Comparison of ENCODE assay signal across 24 mouse cellular contexts in genomic region chr17:51879171-51879570, GRCm38 (mm10). TPM values are rescaled to one million over a fixed set of nuclear protein-coding genes. Genes with fewer than 3 reads are reported as not detected.
DNase-seq lines count a peak whose midpoint lies in the region; ATAC-seq and TF ChIP-seq lines count a peak whose summit lies in the region.
"Had no signal": no experiment of that assay in that cellular context is flagged by ENCODE, and none has a peak within 500 bp of the region (broad histone marks: within the 10 kb centered on the region; RNA-seq: fewer than 3 reads in every experiment).

No protein-coding gene starts in this region.

- no peak for DNase-seq in heart, postnatal 0 days (ENCODE audit: low spot score)
- no peak for DNase-seq in heart, embryonic 10.5 days (ENCODE audit: low spot score)
- peak; percentile 63 to 69 for DNase-seq in CD8-positive naive resting alpha-beta T cell, adult 2 months (ENCODE audit: low read depth in 2 of 2, low spot score in 2 of 2)
- DNase-seq in natural killer cell, adult 2 months (ENCODE audit: low spot score in 2 of 2) = peak; percentile 35 to 44
- DNase-seq in thymus, postnatal 36 days = peak; percentile 64 to 77
- no peak for DNase-seq in stomach, postnatal 0 days (ENCODE audit: low spot score)
- no peak for DNase-seq in urinary bladder, postnatal 36 days (ENCODE audit: low spot score in 2 of 2)
- DNase-seq: adrenal gland, adult 2 months; cerebellum, adult 9-10 months; gastrocnemius, postnatal 25 days; heart, adult 2 months; kidney, adult 8-10 months; kidney, postnatal 14 days; left cerebral cortex, postnatal 4 days; liver; lung, embryonic 14.5 days; spleen, adult 18-20 months had no signal

- ATAC-seq in heart, postnatal 0 days (ENCODE audit: insufficient read depth, low read depth) = no peak
- no peak for ATAC-seq in stomach, postnatal 0 days (ENCODE audit: low FRiP score, low TSS enrichment)
- ATAC-seq: forebrain, embryonic 15.5 days had no signal

- no peak for TF ChIP-seq EP300 in heart, postnatal 0 days (IDR thresholded peaks at IDR 0.05; ENCODE audit: low read depth)
- no peak for TF ChIP-seq EP300 in stomach, postnatal 0 days (optimal IDR thresholded peaks at IDR 0.05)

- no peak overlapping the region for H3K9ac ChIP-seq in heart, postnatal 0 days (replicated peaks; ENCODE audit: low read depth, low read length)
- no peak overlapping the region for H3K9ac ChIP-seq in stomach, postnatal 0 days (ENCODE audit: low read length)
- H3K9ac ChIP-seq: embryonic facial prominence, embryonic 13.5 days; forebrain, embryonic 15.5 days; heart, embryonic 15.5 days; lung, embryonic 14.5 days; midbrain, embryonic 12.5 days; neural tube, embryonic 15.5 days had no signal

- H3K9me3 ChIP-seq in heart, postnatal 0 days (replicated peaks; ENCODE audit: control insufficient read depth, low read length) = no peaks in the 10 kb centered on the region
- no peaks in the 10 kb centered on the region for H3K9me3 ChIP-seq in heart, embryonic 10.5 days
- no peaks in the 10 kb centered on the region for H3K9me3 ChIP-seq in stomach, postnatal 0 days (ENCODE audit: control insufficient read depth, low read length)
- H3K9me3 ChIP-seq: embryonic facial prominence, embryonic 13.5 days; forebrain, embryonic 15.5 days; heart, embryonic 15.5 days; midbrain, embryonic 12.5 days; neural tube, embryonic 15.5 days had no signal

- no peaks in the 10 kb centered on the region for H3K36me3 ChIP-seq in heart, postnatal 0 days (replicated peaks; ENCODE audit: control insufficient read depth, insufficient read depth, low read length)
- H3K36me3 ChIP-seq in heart, embryonic 10.5 days = no peaks in the 10 kb centered on the region
- no peaks in the 10 kb centered on the region for H3K36me3 ChIP-seq in stomach, postnatal 0 days (ENCODE audit: control insufficient read depth, insufficient read depth, low read length)
- H3K36me3 ChIP-seq: embryonic facial prominence, embryonic 13.5 days; forebrain, embryonic 15.5 days; heart, embryonic 15.5 days; midbrain, embryonic 12.5 days; neural tube, embryonic 15.5 days had no signal

- H3K4me1 ChIP-seq in heart, postnatal 0 days (ENCODE audit: control insufficient read depth, insufficient read depth) = no peaks in the 10 kb centered on the region
- peaks cover 8% of the 10 kb centered on the region for H3K4me1 ChIP-seq in heart, embryonic 10.5 days
- H3K4me1 ChIP-seq in stomach, postnatal 0 days (replicated peaks; ENCODE audit: control insufficient read depth, insufficient read depth) = no peaks in the 10 kb centered on the region
- H3K4me1 ChIP-seq: embryonic facial prominence, embryonic 13.5 days; forebrain, embryonic 15.5 days; heart, embryonic 15.5 days; neural tube, embryonic 15.5 days had no signal

- TF ChIP-seq CTCF in heart, postnatal 0 days (IDR thresholded peaks at IDR 0.05; ENCODE audit: low read depth) = no peak
- no peak for TF ChIP-seq CTCF in stomach, postnatal 0 days (IDR thresholded peaks at IDR 0.05; ENCODE audit: low read depth)

- 29% methylated on average over 2 of the region's 2 CpGs for WGBS in heart, postnatal 0 days
- 31% methylated on average over 2 of the region's 2 CpGs for WGBS in heart, embryonic 10.5 days
- 76% methylated on average over 2 of the region's 2 CpGs for whole genome bisulfite sequencing in stomach, postnatal 0 days

- no peak overlapping the region; the same call in 1 of the 2 replicates for H3K4me2 ChIP-seq in heart, postnatal 0 days (ENCODE audit: low read depth, low read length)
- H3K4me2 ChIP-seq in stomach, postnatal 0 days (replicated peaks; ENCODE audit: low read depth) = no peak overlapping the region
- H3K4me2 ChIP-seq: embryonic facial prominence, embryonic 13.5 days; forebrain, embryonic 15.5 days; heart, embryonic 15.5 days; lung, embryonic 14.5 days; midbrain, embryonic 12.5 days; neural tube, embryonic 15.5 days had no signal

- H3K27me3 ChIP-seq in heart, postnatal 0 days (ENCODE audit: control insufficient read depth, insufficient read depth, low read length) = no peaks in the 10 kb centered on the region
- H3K27me3 ChIP-seq in heart, embryonic 10.5 days (ENCODE audit: insufficient read depth, poor library complexity, severe bottlenecking) = 0 out of 2 replicates have a peak, but pooled peaks cover 8% of the 10 kb centered on the region
- H3K27me3 ChIP-seq in stomach, postnatal 0 days (ENCODE audit: control insufficient read depth, insufficient read depth, low read length) = no peaks in the 10 kb centered on the region
- H3K27me3 ChIP-seq: embryonic facial prominence, embryonic 13.5 days; forebrain, embryonic 15.5 days; heart, embryonic 15.5 days; midbrain, embryonic 12.5 days; neural tube, embryonic 15.5 days had no signal

- H3K4me3 ChIP-seq in heart, postnatal 0 days (ENCODE audit: low read depth, low read length) = no peak overlapping the region
- H3K4me3 ChIP-seq in heart, embryonic 10.5 days = no peak overlapping the region
- no peak overlapping the region for H3K4me3 ChIP-seq in stomach, postnatal 0 days (ENCODE audit: low read depth, low read length)
- H3K4me3 ChIP-seq: embryonic facial prominence, embryonic 13.5 days; forebrain, embryonic 15.5 days; heart, adult 2 months; heart, embryonic 15.5 days; left cerebral cortex, adult 2 months; midbrain, embryonic 12.5 days; neural tube, embryonic 15.5 days had no signal

- H3K27ac ChIP-seq in heart, postnatal 0 days (ENCODE audit: low read depth) = peak overlapping the region; percentile 18; the same call in 1 of the 2 replicates
- H3K27ac ChIP-seq in heart, embryonic 10.5 days = no peak overlapping the region
- H3K27ac ChIP-seq in stomach, postnatal 0 days (replicated peaks) = no peak overlapping the region
- H3K27ac ChIP-seq: embryonic facial prominence, embryonic 13.5 days; forebrain, embryonic 15.5 days; heart, adult 2 months; heart, embryonic 15.5 days; left cerebral cortex, adult 2 months; macrophage; midbrain, embryonic 12.5 days; neural tube, embryonic 15.5 days had no signal

RNA-seq across cellular contexts. Expression of gene Satb1, which starts 46.1 kb away (rescaled TPM):
- 17.4 and 30.6 TPM in 2 replicates for total RNA-seq in heart, postnatal 0 days (2014; rRNA removed; ENCODE audit: low replicate concordance)
- polyA plus RNA-seq in heart, postnatal 0 days (2015; fragmentation: Nextera tagmentation; extraction: Ambion mirVana) = 8.1 and 8.4 TPM in 2 replicates
- polyA plus RNA-seq in heart, embryonic 10.5 days (2016; fragmentation: Nextera tagmentation; extraction: Ambion mirVana) = 7.2 and 9.0 TPM in 2 replicates
- polyA plus RNA-seq in stomach, postnatal 0 days (2015; fragmentation: Nextera tagmentation; extraction: Ambion mirVana) = 2.6 and 2.9 TPM in 2 replicates

Comparison
In these comparisons a context has a peak if more than half of its experiments do, and no peak if none do; other contexts are left out.
1. DNase-seq: peak in CD8-positive naive resting alpha-beta T cell, adult 2 months (2 of 2), natural killer cell, adult 2 months (2 of 2) and thymus, postnatal 36 days (2 of 2); none in heart, postnatal 0 days (single experiment), heart, embryonic 10.5 days (single experiment), stomach, postnatal 0 days (single experiment) and urinary bladder, postnatal 36 days (0 of 2).